Mouse (Mus musculus) right cerebral cortex, adult 2 months (tissue): ENCODE measurements around the gene Mpc2.

Experiments
- DNase-seq, 2 experiments: peaks; one replicate each; pipeline ENCODE4 v3.0.0; 2021 to 2022; ENCODE audit warnings: low spot score in 2 of 2

Mpc2 gene

GRCm38 (mm10) chr1:165503307-165504024, 43.0 kb downstream of the Mpc2 start:
- DNase-seq, result peak in 1 of 2 experiments; percentile 6

GRCm38 (mm10) chr1:165506303-165506702, 45.9 kb downstream of the Mpc2 start:
- no peak for DNase-seq

- DNase-seq, result no peak
Measured at GRCm38 (mm10) chr1:165510161-165510560, 49.7 kb downstream of the Mpc2 start.

- DNase-seq, result no peak
Measured at GRCm38 (mm10) chr1:165520716-165521115, 60.3 kb downstream of the Mpc2 start.
